Mouse (Mus musculus) bone marrow, adult 2 months (tissue): ENCODE results near the gene 2210408I21Rik. TPM values are rescaled to one million over a fixed set of nuclear protein-coding genes. Genes with fewer than 3 reads are reported as not detected.

Experiments
- H3K27ac ChIP-seq: fragments of 200-500 bp; 2 replicates; pipeline ENCODE4 v1.5.1; 2012; ENCODE audit warnings: low read depth, mild to moderate bottlenecking, control low read depth, inconsistent platforms, low read length; ENCODE audit not compliant: control insufficient read depth, poor library complexity, insufficient read depth
- H3K4me1 ChIP-seq: fragments of 200-500 bp; 2 replicates; pipeline ENCODE4 v1.6.1; 2011; ENCODE audit warnings: low read length; ENCODE audit not compliant: control insufficient read depth, insufficient read depth
- H3K4me3 ChIP-seq: fragments of 200-500 bp; replicated peaks from 2 replicates; pipeline ENCODE3; 2011; ENCODE audit warnings: mild to moderate bottlenecking, low read depth, low read length, control low read depth; ENCODE audit not compliant: control insufficient read depth
- CTCF ChIP-seq: fragments of 200-500 bp; IDR thresholded peaks from 2 replicates; pipeline ENCODE4 v1.5.1; 2011; ENCODE audit warnings: low read length, control low read depth; ENCODE audit not compliant: control insufficient read depth, insufficient read depth
- POLR2A ChIP-seq: fragments of 200-500 bp; IDR thresholded peaks from 2 replicates; pipeline ENCODE4 v1.6.1; 2011; ENCODE audit warnings: low read depth, mild to moderate bottlenecking, control low read depth, low read length, borderline replicate concordance; ENCODE audit not compliant: control insufficient read depth
- WGBS: fragments of 180-500 bp; shearing (Covaris S2); methylation state at CpG from one replicate; pipeline ENCODE4 v1.1.7; 2018; 5-methylcytosine and 5-hydroxymethylcytosine counted together
- polyA plus RNA-seq: library from polyadenylated mRNA; stranded (reverse); fragments of >200 nt; gene quantifications from 2 replicates; pipeline ENCODE4 v1.2.4, GENCODE M21; 2011; ENCODE audit warnings: low replicate concordance; ENCODE audit not compliant: missing spikeins, insufficient read depth, insufficient read length

2210408I21Rik gene
- polyA plus RNA-seq, 1 experiment = 2.0 TPM

GRCm38 (mm10) chr13:77489938-77490651 lies 354.8 kb downstream of the 2210408I21Rik start:
- WGBS = 79% methylated on average over 3 of the region's 3 CpGs
- no peaks in the 10 kb centered on the region for H3K4me1 ChIP-seq
- no peak overlapping the region for H3K4me3 ChIP-seq
- H3K27ac ChIP-seq = no peak overlapping the region
- no peak for TF ChIP-seq CTCF
- no peak for TF ChIP-seq POLR2A

GRCm38 (mm10) chr13:77514046-77514445 lies 378.7 kb downstream of the 2210408I21Rik start:
- H3K4me1 ChIP-seq = no peaks in the 10 kb centered on the region
- no peak overlapping the region for H3K4me3 ChIP-seq
- no peak for TF ChIP-seq CTCF
- TF ChIP-seq POLR2A = no peak
- 74% methylated on average over 1 of the region's 1 CpGs for WGBS
- H3K27ac ChIP-seq = no peak overlapping the region

DNA sequence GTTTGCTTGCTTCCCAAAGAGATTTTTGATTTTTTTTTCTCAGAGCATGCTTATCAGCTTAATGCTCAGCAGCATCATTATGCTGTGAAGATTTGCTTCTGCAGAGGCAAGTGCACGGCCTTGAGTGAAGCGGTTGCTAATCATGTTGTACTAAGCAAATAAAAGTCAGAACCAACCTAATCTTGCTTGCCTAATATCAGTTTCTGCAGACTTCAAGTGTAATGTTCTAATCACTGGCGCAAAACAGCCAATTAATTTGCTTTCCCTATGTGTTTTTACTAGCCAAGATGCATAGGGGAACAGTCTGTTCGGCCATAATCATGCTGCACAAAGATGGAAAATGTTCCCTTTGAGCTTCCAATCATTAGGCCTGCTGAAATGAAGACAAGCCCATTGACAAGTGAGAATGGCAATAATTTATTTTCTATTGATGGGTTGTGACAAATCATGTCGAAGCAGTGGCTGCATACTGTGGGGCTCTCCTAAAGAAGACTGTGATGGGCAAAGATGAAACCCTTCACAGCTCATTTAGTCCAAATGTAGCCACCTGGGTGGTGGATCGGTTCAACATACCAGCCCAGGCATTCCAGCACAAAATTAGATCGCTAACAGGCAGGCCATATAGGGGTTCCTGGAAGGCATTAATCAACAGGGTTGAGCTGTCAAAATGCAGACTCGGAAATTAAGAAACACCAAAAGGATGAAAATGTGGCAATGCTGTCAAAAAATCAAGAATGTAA lies 393.8 kb downstream of the 2210408I21Rik start:
- H3K4me1 ChIP-seq = no peaks in the 10 kb centered on the region
- H3K4me3 ChIP-seq = no peak overlapping the region
- H3K27ac ChIP-seq = no peak overlapping the region
- TF ChIP-seq POLR2A = no peak
- no peak for TF ChIP-seq CTCF
- 67% methylated on average over 8 of the region's 8 CpGs for WGBS

DNA sequence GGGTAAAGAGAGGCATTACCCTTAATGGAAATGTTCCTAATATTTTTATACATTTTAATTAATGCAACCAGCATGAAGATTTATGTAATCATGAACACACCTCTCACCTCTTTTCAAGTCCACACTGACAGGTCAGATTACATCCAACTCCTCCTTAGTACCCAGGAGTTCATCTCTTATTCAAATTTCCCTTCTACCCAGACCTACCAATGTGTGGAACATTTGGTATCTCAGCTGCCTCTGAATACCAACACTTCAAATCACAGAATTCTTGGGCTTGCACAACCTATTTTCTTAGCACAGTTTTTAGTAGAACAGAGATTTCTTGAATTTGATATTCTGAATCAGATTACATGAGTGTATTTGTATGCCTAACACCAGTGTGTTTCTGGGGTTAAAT lies 394.4 kb downstream of the 2210408I21Rik start:
- no peaks in the 10 kb centered on the region for H3K4me1 ChIP-seq
- no peak overlapping the region for H3K4me3 ChIP-seq
- no peak overlapping the region for H3K27ac ChIP-seq
- TF ChIP-seq POLR2A = no peak
- TF ChIP-seq CTCF = no peak

DNA sequence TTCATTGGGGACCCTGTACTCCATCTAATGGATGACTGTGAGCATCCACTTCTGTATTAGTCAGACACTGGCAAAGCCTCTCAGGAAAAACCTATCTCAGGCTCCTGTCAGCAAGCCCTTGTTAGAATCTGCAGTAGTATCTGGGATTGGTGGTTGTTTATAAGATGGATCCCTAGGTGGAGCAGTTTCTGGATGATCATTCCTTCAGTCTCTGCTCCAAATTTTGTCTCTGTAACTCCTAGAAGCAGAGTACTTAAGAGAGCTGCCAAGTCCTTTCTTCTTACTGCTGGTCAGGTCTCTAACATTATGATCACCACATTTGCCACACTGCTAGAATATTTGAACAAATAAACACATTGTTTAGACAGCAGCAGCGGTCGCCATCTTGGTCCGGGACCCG lies 402.1 kb downstream of the 2210408I21Rik start:
- Histone ChIP-seq H3K4me3 (no peak overlapping the region), H3K4me1 (no peaks in the 10 kb centered on the region), H3K27ac (no peak overlapping the region)
- WGBS = 86% methylated on average over 4 of the region's 4 CpGs
- TF ChIP-seq POLR2A = no peak
- TF ChIP-seq CTCF = no peak

- Histone ChIP-seq H3K4me3 (no peak overlapping the region), H3K4me1 (no peaks in the 10 kb centered on the region), H3K27ac (no peak overlapping the region)
- 65% methylated on average over 16 of the region's 16 CpGs for WGBS
- TF ChIP-seq POLR2A = no peak
- TF ChIP-seq CTCF = no peak
These were observed 412.4 kb downstream of the 2210408I21Rik start for GRCm38 (mm10) chr13:77547486-77548385.

- Histone ChIP-seq H3K27ac (no peak overlapping the region), H3K4me1 (no peaks in the 10 kb centered on the region), H3K4me3 (no peak overlapping the region)
- 39% methylated on average over 3 of the region's 3 CpGs for WGBS
- TF ChIP-seq CTCF (no peak), POLR2A (no peak)
These were observed 413.0 kb downstream of the 2210408I21Rik start for GRCm38 (mm10) chr13:77548386-77548695.

DNA sequence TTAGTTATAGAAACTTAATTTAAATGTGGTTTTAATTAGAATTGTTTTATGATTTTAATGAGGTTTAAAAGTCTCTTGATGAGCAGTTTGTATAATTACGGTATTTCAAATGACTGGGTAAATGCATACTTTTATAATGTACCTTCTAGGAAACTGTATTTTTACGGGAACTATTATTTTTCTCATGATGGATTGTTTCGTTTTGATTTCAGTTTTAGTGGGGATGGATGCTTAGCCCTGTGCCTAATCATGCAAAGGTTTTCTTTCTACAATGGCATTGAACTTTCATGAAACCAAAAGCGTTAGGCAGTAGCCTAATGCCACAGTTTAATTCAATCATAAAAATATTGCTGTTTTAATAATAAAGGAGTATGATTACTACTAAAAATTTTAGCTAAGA lies 413.4 kb downstream of the 2210408I21Rik start:
- H3K4me1 ChIP-seq = no peaks in the 10 kb centered on the region
- TF ChIP-seq CTCF = no peak
- TF ChIP-seq POLR2A = no peak
- H3K4me3 ChIP-seq = no peak overlapping the region
- WGBS = 79% methylated on average over 4 of the region's 4 CpGs
- no peak overlapping the region for H3K27ac ChIP-seq
